Mouse (Mus musculus): ENCODE measurements at regions not wholly inside any gene's neighbourhood (a gene's known extent, or its start where the extent isn't known, plus 50 kb on each side); places are given as distances from the start of the nearest gene placed in this dataset.

GRCm38 (mm10) chr11:82541376-82541775 is 152.7 kb downstream of the Tmem132e start:
- no peak for TF ChIP-seq POLR2A (IDR thresholded peaks at IDR 0.05; ENCODE audit: control insufficient read depth, extremely low read depth, insufficient read depth, low read length, poor library complexity)
- TF ChIP-seq CTCF (IDR thresholded peaks at IDR 0.05; ENCODE audit: borderline replicate concordance, control insufficient read depth, extremely low read depth, insufficient read depth, low read length, poor library complexity), result no peak

Measured in thymus, adult 2 months (tissue).